Mouse (Mus musculus) CH12.LX (cell line): Measurements from ENCODE around the gene Cit. TPM values are rescaled to one million over a fixed set of nuclear protein-coding genes. Genes with fewer than 3 reads are reported as not detected.

ENCODE experiments used
- DNase-seq: peaks from one replicate; pipeline ENCODE4 v3.0.0-alpha.2; 2013; ENCODE audit errors: extremely low read depth
- H3K27ac ChIP-seq: 2 replicates; pipeline ENCODE4 v1.5.1; 2012; ENCODE audit warnings: low read depth, mild to moderate bottlenecking, control low read depth, moderate library complexity; ENCODE audit not compliant: insufficient read depth
- H3K27me3 ChIP-seq: replicated peaks from 2 replicates; pipeline ENCODE3; 2012; ENCODE audit warnings: inconsistent platforms
- H3K36me3 ChIP-seq, 2 experiments: replicated peaks in 1 of 2; 2 replicates each; pipeline versions ENCODE3 to v1.6.1; 2012; ENCODE audit warnings: inconsistent platforms in 1 of 2, low read length in 1 of 2, mild to moderate bottlenecking in 1 of 2, mixed read lengths in 1 of 2, moderate library complexity in 1 of 2; ENCODE audit not compliant: control insufficient read depth in 1 of 2, insufficient read depth in 1 of 2
- H3K4me1 ChIP-seq, 2 experiments: 2 replicates each; pipeline ENCODE4 v1.6.1; 2012; ENCODE audit warnings: inconsistent platforms in 1 of 2, moderate library complexity in 1 of 2; ENCODE audit not compliant: insufficient read depth in 2 of 2, control insufficient read depth in 1 of 2
- H3K4me2 ChIP-seq: 2 replicates; pipeline ENCODE4 v1.6.1; 2012; ENCODE audit warnings: low read depth, mild to moderate bottlenecking, control low read depth; ENCODE audit not compliant: poor library complexity, insufficient read depth, severe bottlenecking
- H3K4me3 ChIP-seq, 3 experiments: fragments of 150-350 bp in 1 of 3; sonication (generic) in 1 of 3; replicated peaks in 1 of 3; 2 replicates each; pipeline versions ENCODE3 to v1.5.1; 2011 to 2012; ENCODE audit warnings: low read depth in 2 of 3, low read length in 2 of 3, mild to moderate bottlenecking in 2 of 3, moderate library complexity in 2 of 3, control low read depth in 1 of 3, improper control_type of control experiment in 1 of 3, inconsistent platforms in 1 of 3, mixed read lengths in 1 of 3; ENCODE audit not compliant: poor library complexity in 1 of 3
- H3K79me2 ChIP-seq: replicated peaks from 2 replicates; pipeline ENCODE4 v1.6.1; 2012; ENCODE audit warnings: mild to moderate bottlenecking, moderate library complexity; ENCODE audit not compliant: control insufficient read depth, poor library complexity, insufficient read depth, severe bottlenecking; ENCODE audit errors: extremely low read depth
- H3K9ac ChIP-seq: 2 replicates; pipeline ENCODE4 v1.6.1; 2012; ENCODE audit warnings: low read depth, mild to moderate bottlenecking, control low read depth, moderate library complexity; ENCODE audit not compliant: insufficient read depth
- H3K9me3 ChIP-seq: replicated peaks from 2 replicates; pipeline ENCODE3; 2012; ENCODE audit warnings: low read length, inconsistent platforms, mixed read lengths
- BHLHE40 ChIP-seq: IDR thresholded peaks from 2 replicates; pipeline ENCODE4 v1.6.1; 2011; ENCODE audit warnings: mild to moderate bottlenecking, low read depth, low read length, improper control_type of control experiment
- CHD1 ChIP-seq: IDR thresholded peaks from 2 replicates; pipeline ENCODE4 v1.6.1; 2012; ENCODE audit warnings: low read depth, low read length, improper control_type of control experiment, inconsistent platforms
- CTCF ChIP-seq, 2 experiments: IDR thresholded peaks in 1 of 2; conservative IDR thresholded peaks in 1 of 2; 2 replicates each; pipeline ENCODE4 v1.5.1; 2011 to 2012; ENCODE audit warnings: low read depth in 2 of 2, low read length in 2 of 2, improper control_type of control experiment in 1 of 2, inconsistent platforms in 1 of 2, mild to moderate bottlenecking in 1 of 2, moderate library complexity in 1 of 2
- E2F4 ChIP-seq: IDR thresholded peaks from 2 replicates; pipeline ENCODE4 v1.6.1; 2011; ENCODE audit warnings: low read depth, low read length, improper control_type of control experiment; ENCODE audit not compliant: insufficient replicate concordance
- ELF1 ChIP-seq: IDR thresholded peaks from 2 replicates; pipeline ENCODE4 v1.6.1; 2014; ENCODE audit warnings: low read depth, mild to moderate bottlenecking, inconsistent platforms, low read length, improper control_type of control experiment
- EP300 ChIP-seq: IDR thresholded peaks from 2 replicates; pipeline ENCODE4 v1.6.1; 2011; ENCODE audit warnings: low read length, improper control_type of control experiment
- HCFC1 ChIP-seq: IDR thresholded peaks from 2 replicates; pipeline ENCODE4 v1.6.1; 2012; ENCODE audit warnings: low read depth, mild to moderate bottlenecking, inconsistent platforms, low read length, improper control_type of control experiment
- IRF4 ChIP-seq: IDR thresholded peaks from 2 replicates; pipeline ENCODE4 v1.6.1; 2014; ENCODE audit warnings: low read depth, mild to moderate bottlenecking, inconsistent platforms, low read length, improper control_type of control experiment
- JUND ChIP-seq: conservative IDR thresholded peaks from 2 replicates; pipeline ENCODE4 v1.6.1; 2011; ENCODE audit warnings: low read depth, low read length, improper control_type of control experiment
- MAX ChIP-seq: IDR thresholded peaks from 2 replicates; pipeline ENCODE4 v1.6.1; 2011; ENCODE audit warnings: low read length, improper control_type of control experiment
- MEF2A ChIP-seq: IDR thresholded peaks from 2 replicates; pipeline ENCODE4 v1.6.1; 2014; ENCODE audit warnings: low read depth, mild to moderate bottlenecking, inconsistent platforms, low read length, improper control_type of control experiment, borderline replicate concordance
- PAX5 ChIP-seq: IDR thresholded peaks from 2 replicates; pipeline ENCODE4 v1.6.1; 2012; ENCODE audit warnings: low read length, inconsistent platforms, mixed read lengths
- POLR2A ChIP-seq: IDR thresholded peaks from 2 replicates; pipeline ENCODE4 v1.6.1; 2011; ENCODE audit warnings: low read depth, mild to moderate bottlenecking, improper control_type of control experiment, low read length
- RAD21 ChIP-seq: IDR thresholded peaks from 2 replicates; pipeline ENCODE4 v1.6.1; 2011; ENCODE audit warnings: low read depth, mild to moderate bottlenecking, low read length, improper control_type of control experiment, moderate library complexity
- SIN3A ChIP-seq: IDR thresholded peaks from 2 replicates; pipeline ENCODE4 v1.6.1; 2012; ENCODE audit warnings: low read length, improper control_type of control experiment, inconsistent platforms
- SMC3 ChIP-seq: IDR thresholded peaks from 2 replicates; pipeline ENCODE4 v1.6.1; 2011; ENCODE audit warnings: low read depth, low read length, improper control_type of control experiment
- TBP ChIP-seq: conservative IDR thresholded peaks from 2 replicates; pipeline ENCODE4 v1.6.1; 2011; ENCODE audit warnings: low read depth, low read length, improper control_type of control experiment
- USF2 ChIP-seq: conservative IDR thresholded peaks from 2 replicates; pipeline ENCODE4 v1.6.1; 2011; ENCODE audit warnings: low read depth, low read length, improper control_type of control experiment
- ZC3H11A ChIP-seq: IDR thresholded peaks from 2 replicates; pipeline ENCODE4 v1.6.1; 2012; ENCODE audit warnings: low read depth, mild to moderate bottlenecking, inconsistent platforms, low read length, improper control_type of control experiment
- ZMIZ1 ChIP-seq: IDR thresholded peaks from 2 replicates; pipeline ENCODE4 v1.6.1; 2012; ENCODE audit warnings: low read depth, mild to moderate bottlenecking, inconsistent platforms, low read length, improper control_type of control experiment
- ZNF384 ChIP-seq: IDR thresholded peaks from 2 replicates; pipeline ENCODE4 v1.6.1; 2012; ENCODE audit warnings: low read depth, low read length, improper control_type of control experiment, inconsistent platforms
- dilution Hi-C: fragments of 300-500 bp; cut with MboI; formaldehyde crosslinking; loops from 2 replicates; pipeline ENCODE4 v1.14.3; 2020; ENCODE audit warnings: low sequenced_read_pairs; ENCODE audit not compliant: extremely low pct_unique_long_range_greater_than_20kb, extremely low pct_ligation_motif_present
- in situ Hi-C: fragments of 300-500 bp; cut with MboI; formaldehyde crosslinking; loops from 3 replicates; pipeline ENCODE4 v1.14.3; 2019; ENCODE audit warnings: low sequenced_read_pairs, low pct_ligation_motif_present, low pct_unique_long_range_greater_than_20kb, mixed read lengths
- polyA plus RNA-seq: library from polyadenylated mRNA; unstranded; fragments of >175 nt; gene quantifications from 2 replicates; pipeline ENCODE4 v1.2.1, GENCODE M21; 2012; ENCODE audit warnings: low read depth; ENCODE audit not compliant: insufficient read length
- total RNA-seq, 2 experiments: library from RNA; depleted of rRNA; stranded (reverse); fragments of 300-350 nt in 1 of 2; fragments of >200 nt in 1 of 2; gene quantifications; 2 replicates each; pipeline ENCODE4 v1.2.3; 2012 to 2014

Cit gene
- total and polyA plus RNA-seq, 3 experiments = 7.0 to 24.9 (median 16.2) TPM

DNA sequence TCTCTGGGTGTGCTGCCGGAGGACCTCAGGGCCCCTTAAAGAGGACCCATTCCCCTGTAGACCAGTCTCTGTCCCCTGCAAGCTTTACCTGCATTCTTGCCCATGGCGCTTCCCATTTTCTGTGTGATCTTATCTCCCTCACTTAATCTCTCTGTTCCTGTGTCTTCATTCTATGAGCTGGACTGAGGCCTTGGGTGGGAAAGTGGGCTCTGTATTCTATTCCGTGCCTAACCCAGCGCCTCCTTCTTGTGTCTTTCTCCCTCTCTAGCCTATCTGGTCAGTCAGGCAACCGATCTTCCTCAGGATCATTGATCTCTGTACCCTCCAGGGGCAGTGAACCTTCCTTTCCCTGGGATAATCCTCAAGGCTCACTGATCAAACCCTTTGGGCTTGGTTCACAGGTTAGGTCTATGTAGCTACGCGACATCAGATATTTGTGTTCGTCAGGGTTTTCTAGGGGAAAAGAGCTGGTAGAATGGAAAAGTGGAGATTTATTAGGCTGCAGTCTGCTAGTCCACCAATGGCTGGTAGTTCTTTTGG is 627 bp downstream of the Cit start:
- Histone ChIP-seq H3K4me2 (peak overlapping the region; percentile 62), H3K9me3 (peaks cover 6% of the 10 kb centered on the region), H3K36me3 (peaks cover 15 to 44% of the 10 kb centered on the region in 2 experiments), H3K27me3 (no peaks in the 10 kb centered on the region), H3K4me3 (peak overlapping the region; percentile 76 to 96 (median 84))
- in situ Hi-C loops = no loop called here
- TF ChIP-seq CHD1 (no peak), ELF1 (no peak), ZC3H11A (no peak), SMC3 (no peak), PAX5 (no peak), TBP (no peak), MEF2A (no peak), IRF4 (no peak), MAX (no peak), JUND (no peak), RAD21 (no peak), BHLHE40 (no peak), SIN3A (no peak), CTCF (conservative IDR thresholded peaks at IDR 0.05 in 1 of 2, IDR thresholded peaks at IDR 0.05 in 1 of 2; ENCODE audit: low read depth in 2 of 2, low read length in 2 of 2) (no peak)
- TF ChIP-seq, all 38 proteins: peak for 0
- Histone ChIP-seq H3K9ac (peak overlapping the region; percentile 75), H3K4me1 (peaks cover 4 to 33% of the 10 kb centered on the region in 2 experiments), H3K27ac (no peak overlapping the region), H3K79me2 (peaks cover 18% of the 10 kb centered on the region)
- dilution Hi-C loops = no loop called here
- DNase-seq = no peak

- no peak overlapping the region for H3K4me3 ChIP-seq
- dilution Hi-C loops (no loop called here), in situ Hi-C loops (no loop called here)
- H3K36me3 ChIP-seq = peaks cover 28 to 59% of the 10 kb centered on the region in 2 experiments
- no peaks in the 10 kb centered on the region for H3K9me3 ChIP-seq
- H3K27me3 ChIP-seq = no peaks in the 10 kb centered on the region
- no peak overlapping the region for H3K27ac ChIP-seq
- no peak overlapping the region for H3K9ac ChIP-seq
- no peak for DNase-seq
- peaks cover 4 to 31% of the 10 kb centered on the region in 2 experiments for H3K4me1 ChIP-seq
- peaks cover 18% of the 10 kb centered on the region for H3K79me2 ChIP-seq
- TF ChIP-seq JUND (no peak), ZMIZ1 (no peak), POLR2A (no peak), USF2 (no peak), HCFC1 (no peak), IRF4 (no peak), E2F4 (no peak), ZNF384 (no peak), EP300 (no peak), SIN3A (no peak)
- no peak overlapping the region for H3K4me2 ChIP-seq
These were observed 2.1 kb downstream of the Cit start for GRCm38 (mm10) chr5:115847166-115847565.
